Mouse (Mus musculus) midbrain, embryonic 14.5 days (tissue): ENCODE measurements around the gene Barhl1. TPM values are rescaled to one million over a fixed set of nuclear protein-coding genes. Genes with fewer than 3 reads are reported as not detected.

Experiments
- ATAC-seq: fragments of 200-750 bp; cut with Nextera tagmentation; 2 replicates; pipeline ENCODE4 v1.8.0; 2017; ENCODE audit warnings: moderate number of reproducible peaks, moderate library complexity; ENCODE audit not compliant: low FRiP score, low TSS enrichment
- DNase-seq: peaks from one replicate; pipeline ENCODE4 v3.0.0-alpha.2; 2015
- H3K27ac ChIP-seq: fragments of 300-500 bp; sonication (generic); replicated peaks from 2 replicates; pipeline ENCODE4 v1.5.1; 2014; ENCODE audit warnings: mild to moderate bottlenecking, low read depth, low read length, moderate library complexity
- H3K27me3 ChIP-seq: fragments of 300-500 bp; sonication (generic); 2 replicates; pipeline ENCODE4 v1.6.1; 2014; ENCODE audit warnings: low read length, control low read depth, mixed read lengths; ENCODE audit not compliant: control insufficient read depth, insufficient read depth
- H3K36me3 ChIP-seq: fragments of 300-500 bp; sonication (generic); 2 replicates; pipeline ENCODE4 v1.6.1; 2014; ENCODE audit warnings: low read length, control low read depth; ENCODE audit not compliant: control insufficient read depth, insufficient read depth
- H3K4me1 ChIP-seq: fragments of 300-500 bp; sonication (generic); 2 replicates; pipeline ENCODE4 v1.6.1; 2014; ENCODE audit warnings: mild to moderate bottlenecking, antibody characterized with exemption, low read length, control low read depth; ENCODE audit not compliant: control insufficient read depth, insufficient read depth
- H3K4me2 ChIP-seq: fragments of 300-500 bp; sonication (generic); 2 replicates; pipeline ENCODE4 v1.6.1; 2014; ENCODE audit warnings: mild to moderate bottlenecking, low read length, moderate library complexity
- H3K4me3 ChIP-seq: fragments of 300-500 bp; sonication (generic); replicated peaks from 2 replicates; pipeline ENCODE4 v1.5.1; 2014; ENCODE audit warnings: low read depth, low read length
- H3K9ac ChIP-seq: fragments of 300-500 bp; sonication (generic); replicated peaks from 2 replicates; pipeline ENCODE4 v1.6.1; 2014; ENCODE audit warnings: mild to moderate bottlenecking, low read length, moderate library complexity
- H3K9me3 ChIP-seq: fragments of 300-500 bp; sonication (generic); 2 replicates; pipeline ENCODE4 v1.6.1; 2016; ENCODE audit warnings: low read length, control low read depth, mixed read lengths; ENCODE audit not compliant: control insufficient read depth
- WGBS: fragments of 180-500 bp; shearing (Covaris S2); extraction: QIAGEN DNeasy Blood & Tissue Kit; methylation state at CpG from one replicate; pipeline ENCODE4 v1.1.7; 2014; 5-methylcytosine and 5-hydroxymethylcytosine counted together
- polyA plus RNA-seq: library from polyadenylated mRNA; unstranded; fragments of >200 nt; fragmentation: Nextera tagmentation; extraction: Ambion mirVana; gene quantifications from 2 replicates; pipeline ENCODE4 v1.2.1, GENCODE M21; 2014

Gene Barhl1
- polyA plus RNA-seq, 1 experiment from 2014 or later: 61.6 TPM

- 20% methylated on average over 30 of the region's 30 CpGs for WGBS
- Histone ChIP-seq H3K4me3 (no peak overlapping the region), H3K36me3 (no peaks in the 10 kb centered on the region), H3K9ac (no peak overlapping the region), H3K9me3 (no peaks in the 10 kb centered on the region), H3K27ac (peak overlapping the region; percentile 71), H3K4me2 (peak overlapping the region; percentile 18), H3K27me3 (no peaks in the 10 kb centered on the region), H3K4me1 (peaks cover 30% of the 10 kb centered on the region)
- ATAC-seq (peak; percentile 55; the same call in 1 of the 2 replicates), DNase-seq (peak; percentile 79)
Observed at GRCm38 (mm10) chr2:28943666-28944516, 27.4 kb upstream of the Barhl1 start.

DNA sequence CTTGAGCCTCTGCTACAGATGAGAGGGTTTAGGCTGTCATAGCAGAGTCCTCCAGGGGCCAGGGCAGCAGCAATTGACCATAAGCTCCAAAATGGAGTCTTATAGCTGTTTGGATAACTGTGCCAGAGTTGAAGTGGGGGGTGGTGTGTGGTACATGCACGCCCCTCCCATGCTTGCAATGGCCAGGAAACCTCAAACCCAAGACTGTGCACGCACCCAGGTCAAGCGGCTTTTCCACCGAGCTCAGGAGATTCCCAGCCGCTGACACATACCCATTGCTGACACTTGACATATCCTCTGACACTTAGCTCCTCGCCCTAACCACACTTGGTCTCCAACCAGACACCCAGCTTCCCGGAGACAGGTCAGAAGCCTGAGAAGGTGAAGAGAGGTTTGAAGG lies 22.5 kb upstream of the Barhl1 start:
- ATAC-seq: no peak
- no peak for DNase-seq
- Histone ChIP-seq H3K4me1 (peaks cover 18% of the 10 kb centered on the region), H3K27ac (no peak overlapping the region), H3K9ac (no peak overlapping the region), H3K4me2 (no peak overlapping the region), H3K4me3 (no peak overlapping the region), H3K9me3 (no peaks in the 10 kb centered on the region), H3K36me3 (no peaks in the 10 kb centered on the region), H3K27me3 (no peaks in the 10 kb centered on the region)
- WGBS: 84% methylated on average over 7 of the region's 7 CpGs

DNA sequence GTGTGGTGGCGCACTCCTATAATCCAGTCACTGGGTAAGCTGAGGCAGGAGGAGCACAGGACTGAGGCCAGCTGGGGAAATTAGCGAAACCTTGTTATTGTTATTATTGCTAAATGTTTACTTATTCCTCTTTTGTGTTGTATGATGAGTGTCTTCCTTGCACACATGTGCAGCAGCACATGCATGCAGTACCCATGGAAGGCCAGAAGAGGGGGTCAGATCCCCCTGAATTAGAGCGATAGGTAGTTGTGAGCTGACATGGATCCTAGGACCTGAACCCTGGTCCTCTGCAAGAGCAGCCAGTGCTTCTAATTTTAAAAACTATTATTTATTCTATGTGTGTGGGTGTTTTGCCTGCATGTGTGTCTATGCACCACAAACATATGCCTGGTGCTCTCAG lies 14.1 kb upstream of the Barhl1 start:
- Histone ChIP-seq H3K9me3 (no peaks in the 10 kb centered on the region), H3K36me3 (no peaks in the 10 kb centered on the region), H3K27me3 (no peaks in the 10 kb centered on the region), H3K4me2 (no peak overlapping the region), H3K9ac (no peak overlapping the region), H3K4me1 (peaks cover 6% of the 10 kb centered on the region; the same call in 1 of the 2 replicates), H3K4me3 (no peak overlapping the region), H3K27ac (no peak overlapping the region)
- WGBS: 98% methylated on average over 3 of the region's 3 CpGs
- ATAC-seq (no peak), DNase-seq (no peak)

DNA sequence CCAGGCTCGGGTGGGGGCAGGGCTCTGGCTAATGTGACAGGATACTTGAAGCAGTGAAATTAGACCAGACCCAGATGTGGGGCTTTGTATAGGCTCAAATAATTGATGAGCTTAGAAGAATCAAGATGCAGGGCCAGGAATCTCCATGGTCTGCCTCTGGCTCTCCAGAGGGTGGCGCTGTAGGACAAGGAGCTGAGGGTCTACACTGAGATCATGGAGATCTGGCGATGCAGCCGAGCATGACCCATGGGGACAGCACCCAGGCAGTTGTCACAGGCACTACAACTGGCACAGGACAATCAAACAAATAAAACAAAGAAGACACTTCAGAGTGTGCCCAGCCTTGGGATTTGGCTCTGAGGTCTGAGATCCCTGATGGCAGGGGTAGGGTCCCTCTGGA lies 7.4 kb upstream of the Barhl1 start:
- no peaks in the 10 kb centered on the region for H3K9me3 ChIP-seq
- 0 out of 2 replicates have a peak, but pooled peaks cover 3% of the 10 kb centered on the region for H3K4me1 ChIP-seq
- no peak overlapping the region for H3K4me2 ChIP-seq
- ATAC-seq (peak; percentile 48; the same call in 1 of the 2 replicates), DNase-seq (peak; percentile 87)
- H3K27me3 ChIP-seq: peaks cover 34% of the 10 kb centered on the region
- 0% methylated on average over 4 of the region's 4 CpGs for WGBS
- no peaks in the 10 kb centered on the region for H3K36me3 ChIP-seq
- no peak overlapping the region for H3K27ac ChIP-seq
- H3K4me3 ChIP-seq: no peak overlapping the region
- H3K9ac ChIP-seq: no peak overlapping the region

DNA sequence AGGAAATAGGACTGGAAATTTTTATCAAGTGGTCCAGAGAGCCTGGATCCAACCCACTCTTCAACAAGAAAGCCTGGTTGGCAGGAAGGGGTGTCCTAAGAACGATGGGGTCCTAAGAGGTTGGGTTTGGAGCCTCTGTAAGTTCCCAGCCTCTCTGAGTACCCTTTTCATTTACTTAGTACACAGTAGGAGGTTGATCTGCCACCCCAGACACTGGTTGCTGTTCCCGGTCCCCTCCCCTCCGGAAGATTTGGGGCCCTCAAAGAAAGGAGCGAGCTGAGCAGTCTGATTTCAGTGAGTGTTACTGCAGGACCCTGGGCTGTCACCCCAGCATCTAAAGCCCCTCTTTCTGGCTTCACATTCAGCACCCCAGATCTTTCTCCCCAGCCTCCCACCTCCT lies 2.5 kb upstream of the Barhl1 start:
- Histone ChIP-seq H3K4me3 (no peak overlapping the region), H3K27me3 (peaks cover 71% of the 10 kb centered on the region), H3K27ac (no peak overlapping the region), H3K4me2 (peak overlapping the region; percentile 54), H3K36me3 (no peaks in the 10 kb centered on the region), H3K9ac (no peak overlapping the region), H3K9me3 (no peaks in the 10 kb centered on the region), H3K4me1 (0 out of 2 replicates have a peak, but pooled peaks cover 4% of the 10 kb centered on the region)
- 0% methylated on average over 4 of the region's 4 CpGs for WGBS
- ATAC-seq (no peak), DNase-seq (no peak)

GRCm38 (mm10) chr2:28917518-28918361 lies 1.3 kb upstream of the Barhl1 start:
- Histone ChIP-seq H3K27ac (peak overlapping the region; percentile 83), H3K4me2 (peak overlapping the region; percentile 54), H3K9ac (peak overlapping the region; percentile 57), H3K4me3 (peak overlapping the region; percentile 43), H3K4me1 (0 out of 2 replicates have a peak, but pooled peaks cover 4% of the 10 kb centered on the region), H3K36me3 (no peaks in the 10 kb centered on the region), H3K27me3 (peaks cover 71% of the 10 kb centered on the region), H3K9me3 (no peaks in the 10 kb centered on the region)
- ATAC-seq (no peak), DNase-seq (peak; percentile 66)
- under 1% methylated on average over 73 of the region's 73 CpGs for WGBS

DNA sequence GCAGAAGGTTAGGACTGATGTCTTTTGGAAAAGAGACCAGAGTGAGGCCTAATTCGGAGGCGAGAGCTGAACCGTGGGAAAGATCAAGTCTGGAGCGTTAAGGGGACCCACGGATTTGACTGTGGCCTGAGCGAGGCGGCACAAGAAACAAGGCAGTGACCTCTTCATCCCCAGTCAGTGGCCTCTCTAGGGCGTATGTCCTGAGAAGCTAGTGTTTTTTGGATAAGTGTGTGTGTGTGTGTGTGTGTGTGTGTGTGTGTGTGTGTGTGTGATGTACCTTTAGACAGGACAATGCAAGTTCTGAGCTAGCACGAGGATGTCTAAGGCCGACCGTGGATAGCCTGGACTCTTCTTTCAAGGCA lies 669 bp upstream of the Barhl1 start:
- DNase-seq (peak; percentile 37), ATAC-seq (no peak)
- Histone ChIP-seq H3K9ac (peak overlapping the region; percentile 57; the same call in 1 of the 2 replicates), H3K4me1 (0 out of 2 replicates have a peak, but pooled peaks cover 4% of the 10 kb centered on the region), H3K4me3 (peak overlapping the region; percentile 43), H3K36me3 (no peaks in the 10 kb centered on the region), H3K27ac (peak overlapping the region; percentile 83), H3K27me3 (peaks cover 65% of the 10 kb centered on the region), H3K9me3 (no peaks in the 10 kb centered on the region), H3K4me2 (peak overlapping the region; percentile 54)
- WGBS: 6% methylated on average over 11 of the region's 11 CpGs

DNA sequence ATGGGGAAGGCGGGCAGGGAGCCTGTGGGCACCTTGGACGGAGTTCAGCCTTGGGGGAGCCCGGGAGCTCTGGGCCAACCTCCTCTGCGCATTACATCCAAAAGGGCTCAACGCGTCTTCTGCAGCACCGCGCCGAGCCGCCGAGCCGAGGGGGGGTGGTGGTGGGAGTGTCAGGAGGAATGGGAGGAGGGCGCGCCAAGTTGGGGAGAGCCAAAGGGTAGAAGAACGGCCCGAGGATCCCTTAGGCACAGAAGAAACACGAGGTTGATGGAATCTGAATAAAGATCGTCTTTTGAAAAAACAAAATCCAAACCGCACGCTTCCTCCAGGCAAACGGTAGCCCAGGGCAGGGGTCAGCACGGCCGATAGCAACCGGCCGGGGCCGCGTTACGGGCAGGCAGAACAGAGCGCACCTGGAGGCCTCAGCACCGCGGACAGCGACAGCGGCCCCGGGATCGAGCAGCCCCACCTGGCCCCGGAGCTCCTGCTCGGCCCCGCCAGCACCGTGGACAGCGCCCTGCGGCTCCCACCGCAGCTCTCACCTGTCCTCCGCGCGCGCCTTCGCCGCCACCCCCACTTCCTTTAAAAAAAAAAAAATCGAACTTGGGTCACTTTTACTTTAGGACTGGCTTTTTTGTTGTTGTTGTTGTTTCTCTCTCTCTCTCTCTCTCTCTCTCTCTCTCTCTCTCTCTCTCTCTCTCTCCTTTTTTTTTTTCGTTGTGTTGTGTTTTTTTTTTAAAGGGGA lies 528 bp downstream of the Barhl1 start:
- peaks cover 72% of the 10 kb centered on the region for H3K27me3 ChIP-seq
- ATAC-seq (peak; percentile 10; the same call in 1 of the 2 replicates), DNase-seq (peak; percentile 62)
- H3K9me3 ChIP-seq: no peaks in the 10 kb centered on the region
- peak overlapping the region; percentile 54 for H3K4me2 ChIP-seq
- peak overlapping the region; percentile 87 for H3K27ac ChIP-seq
- peak overlapping the region; percentile 43 for H3K4me3 ChIP-seq
- WGBS: under 1% methylated on average over 49 of the region's 50 CpGs
- H3K9ac ChIP-seq: peak overlapping the region; percentile 59
- H3K4me1 ChIP-seq: peaks cover 9% of the 10 kb centered on the region; the same call in 1 of the 2 replicates
- no peaks in the 10 kb centered on the region for H3K36me3 ChIP-seq
